Mouse (Mus musculus) olfactory bulb, adult 2 months (tissue): ENCODE data around the gene Coa6. TPM values are rescaled to one million over a fixed set of nuclear protein-coding genes. Genes with fewer than 3 reads are reported as not detected.
A peak's percentile ranks its signal among the peaks of the same experiment; 100 is the strongest.

Source experiments
- H3K27ac ChIP-seq: fragments of 200-500 bp; 2 replicates; pipeline ENCODE4 v1.5.1; 2012; ENCODE audit warnings: low read depth, low read length; ENCODE audit not compliant: insufficient read depth
- H3K4me1 ChIP-seq: fragments of 200-500 bp; 2 replicates; pipeline ENCODE4 v1.6.1; 2012; ENCODE audit warnings: low read length; ENCODE audit not compliant: control insufficient read depth, insufficient read depth
- H3K4me3 ChIP-seq: fragments of 200-500 bp; 2 replicates; pipeline ENCODE4 v1.5.1; 2012; ENCODE audit warnings: mild to moderate bottlenecking, low read depth, low read length, moderate library complexity; ENCODE audit not compliant: insufficient read depth
- CTCF ChIP-seq: fragments of 200-500 bp; IDR thresholded peaks from 2 replicates; pipeline ENCODE4 v1.5.1; 2012; ENCODE audit warnings: low read depth, mild to moderate bottlenecking, low read length, moderate library complexity; ENCODE audit not compliant: insufficient read depth
- POLR2A ChIP-seq: fragments of 200-500 bp; IDR thresholded peaks from 2 replicates; pipeline ENCODE4 v1.6.1; 2012; ENCODE audit warnings: mild to moderate bottlenecking, low read depth, low read length, moderate library complexity; ENCODE audit not compliant: insufficient read depth
- WGBS: fragments of 180-500 bp; shearing (Covaris S2); methylation state at CpG from one replicate; pipeline ENCODE4 v1.1.7; 2018; 5-methylcytosine and 5-hydroxymethylcytosine counted together
- polyA plus RNA-seq: library from polyadenylated mRNA; stranded (reverse); fragments of >200 nt; gene quantifications from 2 replicates; pipeline ENCODE4 v1.2.4, GENCODE M21; 2012; ENCODE audit warnings: low replicate concordance; ENCODE audit not compliant: missing spikeins, insufficient read depth, insufficient read length

The Coa6 gene
- not detected in 2 replicates for polyA plus RNA-seq

DNA sequence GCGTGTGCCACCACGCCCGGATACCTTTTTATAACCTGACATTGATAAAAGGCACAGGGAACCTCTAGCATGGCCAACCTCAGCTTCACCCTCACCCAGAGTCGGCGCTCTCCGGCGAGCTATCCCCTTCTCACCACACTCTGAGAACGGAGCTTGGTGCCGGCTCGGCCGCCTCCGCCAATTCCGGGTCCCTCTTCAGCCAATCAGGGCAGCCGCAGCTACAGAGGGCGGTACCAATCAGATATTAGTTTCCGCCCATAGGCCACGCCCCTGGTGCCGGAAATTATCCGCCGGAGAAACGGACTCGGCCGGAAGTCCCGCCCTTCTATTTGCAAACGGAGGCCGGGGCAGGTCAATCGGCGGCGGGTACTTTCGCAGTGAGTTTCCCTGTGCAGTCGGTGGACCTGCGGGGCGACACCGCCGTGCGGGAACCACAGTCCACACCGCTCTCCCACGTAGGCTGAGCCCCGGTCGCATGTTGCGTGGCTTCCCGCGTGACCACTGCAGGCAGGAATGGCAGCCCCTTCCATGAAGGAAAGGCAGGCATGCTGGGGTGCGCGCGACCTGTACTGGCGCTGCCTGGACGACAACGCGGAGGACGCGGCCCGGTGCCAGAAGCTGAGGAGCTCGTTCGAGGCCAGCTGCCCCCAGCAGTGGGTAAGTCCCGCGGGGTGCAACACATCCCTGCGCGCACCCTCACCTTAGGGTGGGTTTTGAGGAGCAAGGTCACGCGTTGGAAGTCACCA is at the start of gene Coa6:
TSS of gene Coa6 (plus strand) at position 342 of the 746 bp plus-strand sequence.
- under 1% methylated on average over 61 of the region's 61 CpGs for WGBS
- H3K4me3 ChIP-seq: peak within 1 kb of the TSS; percentile 91
- H3K27ac ChIP-seq: peak within 1 kb of the TSS; percentile 91
- peaks cover 8% of the 10 kb centered on the region for H3K4me1 ChIP-seq
- TF ChIP-seq POLR2A (no peak), CTCF (no peak)

DNA sequence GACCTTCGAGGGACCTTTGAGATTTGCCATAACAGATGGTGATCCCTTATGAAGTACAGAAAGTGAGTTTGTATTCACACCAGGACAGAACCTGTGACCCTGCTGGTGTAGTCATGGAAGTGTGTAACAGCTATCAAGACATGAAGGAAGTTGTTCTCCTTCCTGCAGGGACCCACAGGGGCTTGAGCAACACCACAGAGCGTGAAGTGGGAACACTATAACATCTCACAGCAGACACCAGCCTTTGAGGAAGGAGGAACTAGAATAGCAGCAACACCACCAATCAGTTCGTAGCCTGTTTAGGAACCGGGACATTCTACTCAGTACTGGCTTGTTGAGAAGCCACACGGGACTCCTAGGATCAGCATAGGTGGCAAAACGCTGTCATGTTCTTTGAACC is 42.7 kb upstream of the Coa6 start:
- no peak overlapping the region for H3K27ac ChIP-seq
- no peak overlapping the region for H3K4me3 ChIP-seq
- H3K4me1 ChIP-seq: peaks cover 12% of the 10 kb centered on the region
- TF ChIP-seq CTCF (no peak), POLR2A (no peak)
- 91% methylated on average over 6 of the region's 6 CpGs for WGBS

- H3K4me3 ChIP-seq: no peak overlapping the region
- 51% methylated on average over 2 of the region's 2 CpGs for WGBS
- H3K27ac ChIP-seq: no peak overlapping the region
- peaks cover 12% of the 10 kb centered on the region for H3K4me1 ChIP-seq
- TF ChIP-seq POLR2A (no peak), CTCF (no peak)
Observed at GRCm38 (mm10) chr8:126380141-126380540, 42.2 kb upstream of the Coa6 start.

- no peak for TF ChIP-seq POLR2A
- no peak for TF ChIP-seq CTCF
Observed at GRCm38 (mm10) chr8:126381299-126381698, 41.0 kb upstream of the Coa6 start.

GRCm38 (mm10) chr8:126382216-126382615 is 40.1 kb upstream of the Coa6 start:
- TF ChIP-seq POLR2A (no peak), CTCF (no peak)
- Histone ChIP-seq H3K27ac (peak overlapping the region; percentile 80; the same call in 1 of the 2 replicates), H3K4me3 (no peak overlapping the region), H3K4me1 (peaks cover 12% of the 10 kb centered on the region)
- 59% methylated on average over 14 of the region's 14 CpGs for WGBS

More at GRCm38 (mm10) chr8:126381299-126381698, 41.0 kb upstream of the Coa6 start:
- Histone ChIP-seq H3K27ac (no peak overlapping the region), H3K4me3 (no peak overlapping the region), H3K4me1 (peaks cover 12% of the 10 kb centered on the region)
- 91% methylated on average over 7 of the region's 7 CpGs for WGBS

GRCm38 (mm10) chr8:126382749-126383148 is 39.6 kb upstream of the Coa6 start:
- TF ChIP-seq CTCF (peak; percentile 34; the same call in 1 of the 2 replicates), POLR2A (no peak)
- Histone ChIP-seq H3K4me3 (no peak overlapping the region), H3K27ac (peak overlapping the region; percentile 80), H3K4me1 (peaks cover 12% of the 10 kb centered on the region)
- 41% methylated on average over 5 of the region's 5 CpGs for WGBS

DNA sequence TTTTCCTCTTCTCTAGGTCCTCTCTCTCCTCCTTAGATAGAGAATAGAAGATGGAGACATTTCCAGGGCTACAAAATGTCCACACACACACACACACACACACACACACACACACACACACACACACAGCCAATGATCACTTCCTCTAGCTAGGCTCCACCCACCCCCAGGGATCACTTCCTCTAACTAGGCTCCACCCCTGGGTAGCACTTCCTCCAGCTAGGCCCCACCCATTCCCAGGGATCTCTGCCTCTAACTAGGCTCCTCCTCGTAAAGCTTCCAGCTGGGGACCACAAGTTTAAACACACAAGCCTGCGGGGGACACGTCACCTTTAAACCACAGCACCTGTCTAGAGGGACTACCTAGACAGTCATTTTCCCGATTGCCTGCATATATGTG is 34.7 kb upstream of the Coa6 start:
- H3K4me3 ChIP-seq: no peak overlapping the region
- TF ChIP-seq POLR2A: no peak
- TF ChIP-seq CTCF: no peak
- peaks cover 9% of the 10 kb centered on the region for H3K4me1 ChIP-seq
- 90% methylated on average over 4 of the region's 4 CpGs for WGBS
- H3K27ac ChIP-seq: no peak overlapping the region

GRCm38 (mm10) chr8:126391541-126391940 is 30.8 kb upstream of the Coa6 start:
- TF ChIP-seq CTCF (no peak), POLR2A (no peak)
- Histone ChIP-seq H3K4me3 (no peak overlapping the region), H3K4me1 (peaks cover 6% of the 10 kb centered on the region), H3K27ac (no peak overlapping the region)
- 40% methylated on average over 2 of the region's 2 CpGs for WGBS

- 52% methylated on average over 9 of the region's 9 CpGs for WGBS
- TF ChIP-seq CTCF (no peak), POLR2A (no peak)
- Histone ChIP-seq H3K4me3 (no peak overlapping the region), H3K4me1 (peaks cover 6% of the 10 kb centered on the region), H3K27ac (no peak overlapping the region)
Observed at GRCm38 (mm10) chr8:126395386-126395785, 26.9 kb upstream of the Coa6 start.

GRCm38 (mm10) chr8:126395917-126396316 is 26.4 kb upstream of the Coa6 start:
- Histone ChIP-seq H3K27ac (peak overlapping the region; percentile 83), H3K4me3 (no peak overlapping the region), H3K4me1 (peaks cover 6% of the 10 kb centered on the region)
- WGBS: 19% methylated on average over 5 of the region's 5 CpGs
- TF ChIP-seq CTCF: no peak
